ENCODE assay signal across 7 mouse cellular contexts in genomic region chr4:53217608-53218290, GRCm38 (mm10). TPM values are rescaled to one million over a fixed set of nuclear protein-coding genes. Genes with fewer than 3 reads are reported as not detected.
A peak's percentile ranks its signal among the peaks of the same experiment; 100 is the strongest.
DNase-seq lines count a peak whose midpoint lies in the region; ATAC-seq and TF ChIP-seq lines count a peak whose summit lies in the region.

No protein-coding gene starts in this region.

- H3K9me3 ChIP-seq in forebrain, embryonic 11.5 days (ENCODE audit: control insufficient read depth, low read length), result no peaks in the 10 kb centered on the region
- H3K9me3 ChIP-seq in heart, embryonic 15.5 days (replicated peaks), result no peaks in the 10 kb centered on the region
- no peaks in the 10 kb centered on the region for H3K9me3 ChIP-seq in liver, embryonic 13.5 days (replicated peaks)

- TF ChIP-seq POLR2A in bone marrow macrophage, adult 2 months (IDR thresholded peaks at IDR 0.05; ENCODE audit: borderline replicate concordance, low read depth, low read length), result no peak

- no peak for TF ChIP-seq CTCF in bone marrow macrophage, adult 2 months (IDR thresholded peaks at IDR 0.05; ENCODE audit: low read depth, low read length)

- H3K4me3 ChIP-seq in bone marrow macrophage, adult 2 months (ENCODE audit: insufficient read depth, low read length), result peak overlapping the region; percentile 62
- peak overlapping the region; percentile 53 for H3K4me3 ChIP-seq in forebrain, embryonic 11.5 days (ENCODE audit: low read depth, low read length)
- H3K4me3 ChIP-seq in heart, embryonic 15.5 days, result peak overlapping the region; percentile 65
- peak overlapping the region; percentile 54 for H3K4me3 ChIP-seq in liver, embryonic 13.5 days (replicated peaks)

- peak; percentile 92 for ATAC-seq in forebrain, embryonic 11.5 days (replicated peaks; ENCODE audit: low FRiP score)
- ATAC-seq in heart, embryonic 15.5 days (replicated peaks; ENCODE audit: insufficient number of reproducible peaks, insufficient read depth, low FRiP score, low read depth), result peak; percentile 91
- ATAC-seq in liver, embryonic 13.5 days (ENCODE audit: low read depth), result peak; percentile 78

- under 1% methylated on average over 38 of the region's 38 CpGs for WGBS in forebrain, embryonic 11.5 days
- WGBS in heart, embryonic 15.5 days, result under 1% methylated on average over 38 of the region's 38 CpGs
- WGBS in liver, embryonic 13.5 days (ENCODE audit: insufficient replicate concordance), result 1% methylated on average over 38 of the region's 38 CpGs

- DNase-seq in forebrain, embryonic 11.5 days (ENCODE audit: low spot score), result peak; percentile 76
- peak; percentile 88 for DNase-seq in kidney, postnatal 10 days
- no peak for DNase-seq in liver, embryonic 13.5 days
- DNase-seq in natural killer cell, adult 2 months (ENCODE audit: low spot score in 2 of 2), result peak; percentile 80
- DNase-seq in splenic B cell, adult 2 months (ENCODE audit: low read depth, low spot score), result peak; percentile 88

- H3K4me1 ChIP-seq in bone marrow macrophage, adult 2 months (ENCODE audit: control insufficient read depth, insufficient read depth, low read length), result peaks cover 12% of the 10 kb centered on the region
- peaks cover 9% of the 10 kb centered on the region; the same call in 1 of the 2 replicates for H3K4me1 ChIP-seq in forebrain, embryonic 11.5 days (replicated peaks; ENCODE audit: control insufficient read depth, insufficient read depth, low read length)
- H3K4me1 ChIP-seq in heart, embryonic 15.5 days (replicated peaks), result peaks cover 23% of the 10 kb centered on the region
- H3K4me1 ChIP-seq in liver, embryonic 13.5 days (replicated peaks), result peaks cover 18% of the 10 kb centered on the region

- H3K27ac ChIP-seq in bone marrow macrophage, adult 2 months (ENCODE audit: insufficient read depth, low read depth, low read length), result peak overlapping the region; percentile 34; the same call in 1 of the 2 replicates
- no peak overlapping the region for H3K27ac ChIP-seq in forebrain, embryonic 11.5 days (ENCODE audit: low read depth, low read length)
- peak overlapping the region; percentile 76 for H3K27ac ChIP-seq in heart, embryonic 15.5 days
- no peak overlapping the region for H3K27ac ChIP-seq in liver, embryonic 13.5 days

- H3K4me2 ChIP-seq in forebrain, embryonic 11.5 days (ENCODE audit: low read depth, low read length, severe bottlenecking), result peak overlapping the region; percentile 80
- peak overlapping the region; percentile 83 for H3K4me2 ChIP-seq in heart, embryonic 15.5 days
- peak overlapping the region; percentile 72 for H3K4me2 ChIP-seq in liver, embryonic 13.5 days

- H3K9ac ChIP-seq in forebrain, embryonic 11.5 days (ENCODE audit: low read length), result peak overlapping the region; percentile 64
- peak overlapping the region; percentile 47 for H3K9ac ChIP-seq in heart, embryonic 15.5 days
- peak overlapping the region; percentile 8; the same call in 1 of the 2 replicates for H3K9ac ChIP-seq in liver, embryonic 13.5 days

- no peaks in the 10 kb centered on the region for H3K27me3 ChIP-seq in forebrain, embryonic 11.5 days (ENCODE audit: control insufficient read depth, insufficient read depth, low read length)
- no peaks in the 10 kb centered on the region for H3K27me3 ChIP-seq in heart, embryonic 15.5 days
- H3K27me3 ChIP-seq in liver, embryonic 13.5 days, result 0 out of 2 replicates have a peak, but pooled peaks cover 3% of the 10 kb centered on the region
- H3K27me3 ChIP-seq in splenic B cell, adult 2 months (ENCODE audit: control insufficient read depth, insufficient read depth, low read length, poor library complexity, severe bottlenecking), result no peaks in the 10 kb centered on the region

- no peaks in the 10 kb centered on the region for H3K36me3 ChIP-seq in forebrain, embryonic 11.5 days (ENCODE audit: control insufficient read depth, insufficient read depth, low read length)
- H3K36me3 ChIP-seq in heart, embryonic 15.5 days, result no peaks in the 10 kb centered on the region
- H3K36me3 ChIP-seq in liver, embryonic 13.5 days, result no peaks in the 10 kb centered on the region
- H3K36me3 ChIP-seq in splenic B cell, adult 2 months (ENCODE audit: control insufficient read depth, insufficient read depth, low read length, poor library complexity, severe bottlenecking), result no peaks in the 10 kb centered on the region

RNA-seq across cellular contexts. Expression of gene Abca1, which starts 58.1 kb away (rescaled TPM):
- 55.9 and 64.3 TPM in 2 replicates for polyA plus RNA-seq in bone marrow macrophage, adult 2 months (2012; ENCODE audit: insufficient read depth, insufficient read length, missing spikeins)
- polyA plus RNA-seq in forebrain, embryonic 11.5 days (2014; fragmentation: Nextera tagmentation; extraction: Ambion mirVana), result 5.0 and 5.6 TPM in 2 replicates
- polyA plus RNA-seq in heart, embryonic 15.5 days (2015; fragmentation: Nextera tagmentation; extraction: Ambion mirVana), result 4.4 and 5.7 TPM in 2 replicates
- 6.5 and 8.4 TPM in 2 replicates for polyA plus RNA-seq in liver, embryonic 13.5 days (2015; fragmentation: Nextera tagmentation; extraction: Ambion mirVana)

Comparison
In these comparisons a context has a peak if more than half of its experiments do, and no peak if none do; other contexts are left out.
1. H3K27ac ChIP-seq: peak in bone marrow macrophage, adult 2 months (single experiment) and heart, embryonic 15.5 days (single experiment); none in forebrain, embryonic 11.5 days (single experiment) and liver, embryonic 13.5 days (single experiment).
2. H3K9ac ChIP-seq: peak in every context shown above with its lines; median percentile 64 in forebrain, embryonic 11.5 days; 47 in heart, embryonic 15.5 days; 8 in liver, embryonic 13.5 days.
3. Peak in every context shown above with its lines, with median percentiles within 50 percentile points of each other: H3K4me3 ChIP-seq, ATAC-seq and H3K4me2 ChIP-seq.